Mouse (Mus musculus) myocyte (in vitro differentiated cells): ENCODE measurements around the gene Asic2. TPM values are rescaled to one million over a fixed set of nuclear protein-coding genes. Genes with fewer than 3 reads are reported as not detected.

ENCODE experiments used
- H3K27me3 ChIP-seq: one replicate; pipeline ENCODE4 v1.6.1; 2011; ENCODE audit not compliant: control insufficient read depth, insufficient read depth, insufficient read length
- H3K36me3 ChIP-seq: one replicate; pipeline ENCODE4 v1.6.1; 2011; ENCODE audit not compliant: control insufficient read depth, insufficient read depth
- H3K4me2 ChIP-seq: one replicate; pipeline ENCODE4 v1.6.1; 2011; ENCODE audit warnings: low read depth, control low read depth
- H3K4me3 ChIP-seq: one replicate; pipeline ENCODE4 v1.5.1; 2011; ENCODE audit warnings: mild to moderate bottlenecking, control low read depth, moderate library complexity
- H3K79me2 ChIP-seq: one replicate; pipeline ENCODE4 v1.6.1; 2011; ENCODE audit not compliant: control insufficient read depth, insufficient read depth
- H3ac ChIP-seq: one replicate; pipeline ENCODE4 v1.6.1; 2011; ENCODE audit not compliant: control insufficient read depth, insufficient read length
- CEBPB ChIP-seq: IDR thresholded peaks from 2 replicates; pipeline ENCODE4 v1.6.1; 2011; ENCODE audit warnings: mild to moderate bottlenecking, moderate library complexity; ENCODE audit not compliant: poor library complexity, insufficient read depth, severe bottlenecking
- E2F4 ChIP-seq: IDR thresholded peaks from one replicate; pipeline ENCODE4 v1.6.1; 2011; ENCODE audit warnings: mild to moderate bottlenecking, control low read depth, moderate library complexity; ENCODE audit not compliant: insufficient read depth
- MAX ChIP-seq: IDR thresholded peaks from one replicate; pipeline ENCODE4 v1.6.1; 2011; ENCODE audit warnings: low read depth, mild to moderate bottlenecking, control low read depth
- MYOD1 ChIP-seq, 3 experiments: IDR thresholded peaks; one replicate each; pipeline ENCODE4 v1.6.1; 2011; ENCODE audit warnings: control low read depth in 2 of 3, low read depth in 2 of 3, mild to moderate bottlenecking in 2 of 3, moderate library complexity in 1 of 3; ENCODE audit not compliant: insufficient read length in 2 of 3, control insufficient read depth in 1 of 3
- MYOG ChIP-seq, 3 experiments: IDR thresholded peaks; one replicate each; pipeline ENCODE4 v1.6.1; 2011; ENCODE audit warnings: control low read depth in 2 of 3, low read depth in 2 of 3, mild to moderate bottlenecking in 2 of 3; ENCODE audit not compliant: insufficient read length in 2 of 3, control insufficient read depth in 1 of 3, insufficient read depth in 1 of 3
- POLR2A ChIP-seq: IDR thresholded peaks from one replicate; pipeline ENCODE4 v1.6.1; 2011; ENCODE audit warnings: low read depth, mild to moderate bottlenecking, control low read depth, moderate library complexity; ENCODE audit not compliant: insufficient read length
- POLR2AphosphoS2 ChIP-seq: IDR thresholded peaks from one replicate; pipeline ENCODE4 v1.6.1; 2011; ENCODE audit warnings: low read depth, control low read depth; ENCODE audit not compliant: insufficient read length
- REST ChIP-seq: IDR thresholded peaks from one replicate; pipeline ENCODE4 v1.6.1; 2011; ENCODE audit warnings: mild to moderate bottlenecking, control low read depth, moderate library complexity; ENCODE audit not compliant: insufficient read depth, insufficient read length
- SRF ChIP-seq: IDR thresholded peaks from one replicate; pipeline ENCODE4 v1.6.1; 2011; ENCODE audit warnings: low read depth; ENCODE audit not compliant: control insufficient read depth, insufficient read length
- TCF12 ChIP-seq: IDR thresholded peaks from one replicate; pipeline ENCODE4 v1.6.1; 2011; ENCODE audit warnings: mild to moderate bottlenecking, control low read depth; ENCODE audit not compliant: poor library complexity, insufficient read depth, severe bottlenecking
- TCF3 ChIP-seq: IDR thresholded peaks from one replicate; pipeline ENCODE4 v1.6.1; 2011; ENCODE audit warnings: low read depth, control low read depth; ENCODE audit not compliant: insufficient read length
- USF1 ChIP-seq: IDR thresholded peaks from one replicate; pipeline ENCODE4 v1.6.1; 2011; ENCODE audit warnings: low read depth, mild to moderate bottlenecking, control low read depth, moderate library complexity
- polyA plus RNA-seq: library from polyadenylated mRNA; unstranded; fragments of >200 nt; fragmentation: generic; extraction: Trizol; gene quantifications from one replicate; pipeline ENCODE4 v1.2.1, GENCODE M21; 2012; ENCODE audit warnings: missing spikeins

Asic2 gene
- polyA plus RNA-seq, 1 experiment, result not detected

DNA sequence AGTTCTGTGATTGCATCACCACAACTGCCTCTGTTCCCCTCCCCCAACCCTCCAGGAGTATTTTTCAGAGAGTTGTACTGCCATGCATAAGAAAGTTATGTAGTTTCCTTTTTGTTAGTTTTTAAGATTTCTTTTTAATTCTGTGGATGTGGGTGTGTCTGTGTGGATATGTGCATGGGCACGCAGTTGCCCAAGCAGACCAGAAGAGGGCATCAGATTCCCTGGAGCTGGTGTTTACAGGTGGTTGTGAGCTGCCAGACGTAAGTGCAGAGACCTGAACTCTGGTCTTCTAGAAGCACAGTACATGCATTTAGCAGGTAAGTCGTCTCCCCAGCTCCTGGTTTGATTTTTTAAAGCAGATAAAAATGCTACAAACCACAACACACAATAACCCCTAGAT, 322.7 kb downstream of the Asic2 start:
- H3K4me2 ChIP-seq, result no peak overlapping the region
- no peak overlapping the region for H3K4me3 ChIP-seq
- no peak for TF ChIP-seq E2F4
- no peak for TF ChIP-seq TCF3
- TF ChIP-seq USF1, result no peak
- TF ChIP-seq MAX, result no peak
- no peak for TF ChIP-seq CEBPB
- TF ChIP-seq REST, result no peak
- TF ChIP-seq TCF12, result no peak
- no peak for TF ChIP-seq SRF
- H3ac ChIP-seq, result no peak overlapping the region
- no peaks in the 10 kb centered on the region for H3K36me3 ChIP-seq
- H3K27me3 ChIP-seq, result peaks cover 11% of the 10 kb centered on the region
- no peaks in the 10 kb centered on the region for H3K79me2 ChIP-seq

DNA sequence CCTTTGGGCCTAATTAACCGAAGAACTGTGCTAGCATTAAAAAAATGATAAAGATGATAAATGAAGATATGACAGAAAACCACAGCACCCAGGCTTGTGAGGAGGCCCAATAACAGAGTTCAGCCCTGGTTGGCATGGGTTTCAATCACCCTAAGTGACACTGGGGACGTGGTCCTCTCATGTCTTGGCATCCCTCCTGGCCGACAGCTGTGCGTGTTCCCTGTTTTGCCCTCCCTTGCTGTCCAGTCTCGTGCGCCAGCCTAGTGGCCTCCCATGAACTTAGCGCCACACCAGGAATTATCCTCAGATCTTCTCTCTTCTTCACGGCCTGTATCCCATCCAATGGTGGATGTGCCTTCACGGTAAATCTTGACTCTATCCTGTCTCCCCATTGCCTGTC, 331.9 kb downstream of the Asic2 start:
- Histone ChIP-seq H3K36me3 (no peaks in the 10 kb centered on the region), H3K79me2 (no peaks in the 10 kb centered on the region), H3K27me3 (peaks cover 12% of the 10 kb centered on the region), H3K4me3 (no peak overlapping the region), H3K4me2 (no peak overlapping the region), H3ac (no peak overlapping the region)
- TF ChIP-seq MYOD1 (IDR thresholded peaks at IDR 0.05; ENCODE audit: control insufficient read depth in 1 of 3, insufficient read length in 2 of 3, low read depth in 2 of 3), result no peak
- no peak for TF ChIP-seq SRF
- TF ChIP-seq REST, result no peak
- no peak for TF ChIP-seq POLR2A
- TF ChIP-seq POLR2AphosphoS2, result no peak
- no peak for TF ChIP-seq USF1

- TF ChIP-seq MYOD1 (IDR thresholded peaks at IDR 0.05; ENCODE audit: control insufficient read depth in 1 of 3, insufficient read length in 2 of 3, low read depth in 2 of 3), result no peak
- no peak for TF ChIP-seq REST
- TF ChIP-seq POLR2A, result no peak
- Histone ChIP-seq H3K36me3 (no peaks in the 10 kb centered on the region), H3K4me2 (no peak overlapping the region), H3K4me3 (no peak overlapping the region), H3K27me3 (peaks cover 12% of the 10 kb centered on the region), H3ac (no peak overlapping the region), H3K79me2 (no peaks in the 10 kb centered on the region)
Measured at GRCm38 (mm10) chr11:81634360-81635350, 333.6 kb downstream of the Asic2 start.

- H3ac ChIP-seq, result no peak overlapping the region
- peaks cover 10% of the 10 kb centered on the region for H3K27me3 ChIP-seq
- TF ChIP-seq MAX (no peak), USF1 (no peak), CEBPB (no peak), TCF3 (no peak), TCF12 (no peak), E2F4 (no peak), MYOD1 (IDR thresholded peaks at IDR 0.05; ENCODE audit: control insufficient read depth in 1 of 3, insufficient read length in 2 of 3, low read depth in 2 of 3) (no peak), POLR2A (no peak), REST (no peak), MYOG (IDR thresholded peaks at IDR 0.05; ENCODE audit: control insufficient read depth in 1 of 3, insufficient read depth in 1 of 3, insufficient read length in 2 of 3, low read depth in 2 of 3) (no peak), SRF (no peak), POLR2AphosphoS2 (no peak)
- H3K79me2 ChIP-seq, result no peaks in the 10 kb centered on the region
- no peak overlapping the region for H3K4me2 ChIP-seq
- H3K4me3 ChIP-seq, result no peak overlapping the region
- H3K36me3 ChIP-seq, result no peaks in the 10 kb centered on the region
Measured at GRCm38 (mm10) chr11:81625199-81625598, 343.1 kb downstream of the Asic2 start.

DNA sequence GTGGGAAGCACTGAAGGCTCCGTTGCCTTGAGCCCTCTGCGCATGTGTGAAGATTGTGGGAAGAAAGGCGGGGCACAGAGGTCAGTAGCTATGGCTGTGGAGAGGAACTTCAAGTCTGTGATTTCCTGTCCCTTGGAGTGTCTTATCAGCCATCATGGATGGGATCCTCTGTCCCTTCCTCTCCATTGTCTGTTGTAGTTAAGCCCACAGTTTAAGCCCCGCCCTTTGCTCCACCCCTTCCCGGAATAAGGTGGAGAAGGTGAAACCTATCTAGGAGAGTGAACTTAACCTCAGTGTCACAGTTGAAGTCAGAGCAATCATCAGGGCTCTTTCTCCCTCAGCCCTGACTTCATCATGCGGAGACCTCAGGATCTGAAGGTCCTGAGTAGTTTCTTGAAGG, 347.7 kb downstream of the Asic2 start:
- Histone ChIP-seq H3K4me2 (no peak overlapping the region), H3K79me2 (no peaks in the 10 kb centered on the region), H3K4me3 (no peak overlapping the region), H3ac (no peak overlapping the region), H3K36me3 (no peaks in the 10 kb centered on the region), H3K27me3 (peaks cover 10% of the 10 kb centered on the region)
- TF ChIP-seq TCF12 (no peak), POLR2A (no peak), TCF3 (no peak), MYOD1 (IDR thresholded peaks at IDR 0.05; ENCODE audit: control insufficient read depth in 1 of 3, insufficient read length in 2 of 3, low read depth in 2 of 3) (no peak), SRF (no peak), MYOG (IDR thresholded peaks at IDR 0.05; ENCODE audit: control insufficient read depth in 1 of 3, insufficient read depth in 1 of 3, insufficient read length in 2 of 3, low read depth in 2 of 3) (no peak), POLR2AphosphoS2 (no peak), REST (no peak), USF1 (no peak)
